Mouse (Mus musculus) neural tube, embryonic 11.5 days (tissue): ENCODE measurements at regions not wholly inside any gene's neighbourhood (a gene's known extent, or its start where the extent isn't known, plus 50 kb on each side); places are given as distances from the start of the nearest gene placed in this dataset.

Source experiments
- ATAC-seq: fragments of 200-750 bp; cut with Nextera tagmentation; 2 replicates; pipeline ENCODE4 v1.8.0; 2017; ENCODE audit warnings: moderate number of reproducible peaks, mild to moderate bottlenecking, moderate TSS enrichment, moderate library complexity; ENCODE audit not compliant: insufficient read depth, low FRiP score, low TSS enrichment
- DNase-seq: peaks from one replicate; pipeline ENCODE4 v3.0.0-alpha.2; 2015; ENCODE audit warnings: low spot score
- H3K27ac ChIP-seq: fragments of 300-500 bp; sonication (generic); 2 replicates; pipeline ENCODE4 v1.5.1; 2014; ENCODE audit warnings: low read depth, mild to moderate bottlenecking, low read length
- H3K27me3 ChIP-seq: fragments of 300-500 bp; sonication (generic); 2 replicates; pipeline ENCODE4 v1.6.1; 2014; ENCODE audit warnings: mild to moderate bottlenecking, low read length, mixed read lengths; ENCODE audit not compliant: control insufficient read depth, insufficient read depth
- H3K36me3 ChIP-seq: fragments of 300-500 bp; sonication (generic); 2 replicates; pipeline ENCODE4 v1.6.1; 2014; ENCODE audit warnings: mild to moderate bottlenecking, low read length, moderate library complexity, mixed read lengths; ENCODE audit not compliant: control insufficient read depth, insufficient read depth
- H3K4me1 ChIP-seq: fragments of 300-500 bp; sonication (generic); 2 replicates; pipeline ENCODE4 v1.6.1; 2014; ENCODE audit warnings: low read length, mixed read lengths; ENCODE audit not compliant: control insufficient read depth, insufficient read depth
- H3K4me2 ChIP-seq: fragments of 300-500 bp; sonication (generic); 2 replicates; pipeline ENCODE4 v1.6.1; 2014; ENCODE audit warnings: low read depth, mild to moderate bottlenecking, moderate library complexity
- H3K4me3 ChIP-seq: fragments of 300-500 bp; sonication (generic); 2 replicates; pipeline ENCODE4 v1.5.1; 2014; ENCODE audit warnings: low read depth, low read length
- H3K9ac ChIP-seq: fragments of 300-500 bp; sonication (generic); 2 replicates; pipeline ENCODE4 v1.6.1; 2014; ENCODE audit warnings: mild to moderate bottlenecking, low read length
- H3K9me3 ChIP-seq: fragments of 300-500 bp; sonication (generic); 2 replicates; pipeline ENCODE4 v1.6.1; 2016; ENCODE audit warnings: low read length; ENCODE audit not compliant: control insufficient read depth
- WGBS: fragments of 180-500 bp; shearing (Covaris S2); extraction: QIAGEN DNeasy Blood & Tissue Kit; methylation state at CpG from one replicate; pipeline ENCODE4 v1.1.7; 2014; 5-methylcytosine and 5-hydroxymethylcytosine counted together

DNA sequence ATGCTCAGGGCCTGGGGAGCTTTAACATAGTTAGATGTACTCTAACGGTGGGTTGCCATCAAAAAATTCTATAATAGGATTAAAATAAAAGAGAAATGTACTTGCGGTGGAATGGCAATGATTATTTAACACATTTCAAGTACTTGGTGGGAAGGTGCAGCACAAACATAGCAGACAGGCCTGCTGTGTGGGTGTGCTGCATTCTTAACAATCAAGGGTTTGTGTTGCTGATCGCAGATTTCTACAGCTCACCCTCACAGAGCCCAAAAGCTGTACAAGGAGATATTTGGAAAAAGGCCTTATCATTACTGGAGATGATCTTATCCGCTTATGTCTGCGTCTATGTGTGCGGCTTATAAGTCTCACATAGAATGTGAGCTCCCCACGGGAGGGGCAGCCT, 281.2 kb downstream of the Olfm4 start:
- H3K27me3 ChIP-seq: no peaks in the 10 kb centered on the region
- H3K9ac ChIP-seq: no peak overlapping the region
- H3K4me2 ChIP-seq: no peak overlapping the region
- H3K4me3 ChIP-seq: no peak overlapping the region
- DNase-seq (no peak), ATAC-seq (no peak)
- H3K27ac ChIP-seq: no peak overlapping the region
- H3K36me3 ChIP-seq: no peaks in the 10 kb centered on the region
- H3K9me3 ChIP-seq: no peaks in the 10 kb centered on the region
- H3K4me1 ChIP-seq: no peaks in the 10 kb centered on the region
- 91% methylated on average over 7 of the region's 7 CpGs for WGBS

DNA sequence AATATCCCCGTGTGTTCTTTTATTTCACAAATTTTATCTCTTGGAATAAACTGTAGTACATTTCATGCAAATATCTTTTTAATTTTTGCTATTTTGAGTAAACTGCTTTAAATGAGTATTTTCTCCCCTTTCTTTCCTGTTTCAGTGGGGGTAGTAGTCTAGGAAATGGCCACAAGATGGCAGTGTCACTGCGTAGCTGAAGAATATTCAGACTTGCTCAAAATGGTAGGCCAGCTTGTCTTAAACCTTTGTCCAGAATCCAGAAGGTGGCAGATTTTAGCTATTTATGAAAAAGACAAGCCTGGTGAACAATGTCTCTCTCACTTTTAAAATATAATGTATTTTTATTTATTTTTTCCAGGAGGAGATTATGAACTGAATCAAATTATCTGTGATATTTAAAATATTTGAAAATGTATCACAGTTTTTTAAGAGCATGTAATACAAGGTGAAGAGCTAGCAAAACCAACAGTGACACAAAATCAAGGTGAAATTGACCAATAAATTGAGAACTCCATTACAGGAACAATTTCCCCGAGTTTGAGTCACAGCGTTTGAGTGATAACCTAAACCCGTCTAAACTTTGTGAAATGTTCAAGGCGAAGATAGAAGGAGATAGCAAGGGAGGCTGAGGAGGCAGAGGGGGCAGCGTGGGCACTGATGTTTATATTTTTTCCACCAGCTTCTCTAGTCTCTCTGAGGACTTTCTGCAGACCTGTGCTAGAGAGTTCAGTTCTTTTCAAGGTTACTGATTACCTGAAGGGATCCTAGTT, 285.5 kb downstream of the Olfm4 start:
- Histone ChIP-seq H3K4me1 (no peaks in the 10 kb centered on the region), H3K36me3 (no peaks in the 10 kb centered on the region), H3K9me3 (no peaks in the 10 kb centered on the region), H3K27ac (no peak overlapping the region), H3K4me3 (no peak overlapping the region), H3K9ac (no peak overlapping the region), H3K27me3 (no peaks in the 10 kb centered on the region), H3K4me2 (no peak overlapping the region)
- 62% methylated on average over 7 of the region's 7 CpGs for WGBS
- peak; percentile 74 for DNase-seq
- ATAC-seq: peak; percentile 69

DNA sequence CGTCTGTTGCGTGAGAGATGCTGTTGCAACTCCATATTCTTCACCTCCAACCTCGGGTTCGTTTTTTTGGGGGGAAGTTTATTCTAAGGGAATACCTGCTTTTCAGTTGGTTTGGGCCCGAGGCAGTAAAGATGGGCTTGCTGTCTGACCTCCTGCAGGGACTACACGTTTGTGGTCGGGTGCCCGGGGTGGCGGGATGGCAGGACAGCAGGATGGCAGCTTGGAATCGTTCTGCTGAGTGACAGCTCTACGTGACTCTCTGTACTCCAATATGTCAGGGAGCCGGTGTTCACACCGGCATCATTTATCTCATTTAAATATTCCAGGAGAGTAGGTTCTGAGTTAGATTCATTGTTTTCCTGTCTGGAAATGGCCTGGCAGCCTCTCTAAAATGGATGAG, 286.2 kb downstream of the Olfm4 start:
- no peaks in the 10 kb centered on the region for H3K9me3 ChIP-seq
- H3K4me2 ChIP-seq: no peak overlapping the region
- no peaks in the 10 kb centered on the region for H3K27me3 ChIP-seq
- H3K9ac ChIP-seq: no peak overlapping the region
- ATAC-seq (no peak), DNase-seq (no peak)
- WGBS: 75% methylated on average over 13 of the region's 13 CpGs
- no peak overlapping the region for H3K27ac ChIP-seq
- no peaks in the 10 kb centered on the region for H3K4me1 ChIP-seq
- H3K4me3 ChIP-seq: no peak overlapping the region
- no peaks in the 10 kb centered on the region for H3K36me3 ChIP-seq

DNA sequence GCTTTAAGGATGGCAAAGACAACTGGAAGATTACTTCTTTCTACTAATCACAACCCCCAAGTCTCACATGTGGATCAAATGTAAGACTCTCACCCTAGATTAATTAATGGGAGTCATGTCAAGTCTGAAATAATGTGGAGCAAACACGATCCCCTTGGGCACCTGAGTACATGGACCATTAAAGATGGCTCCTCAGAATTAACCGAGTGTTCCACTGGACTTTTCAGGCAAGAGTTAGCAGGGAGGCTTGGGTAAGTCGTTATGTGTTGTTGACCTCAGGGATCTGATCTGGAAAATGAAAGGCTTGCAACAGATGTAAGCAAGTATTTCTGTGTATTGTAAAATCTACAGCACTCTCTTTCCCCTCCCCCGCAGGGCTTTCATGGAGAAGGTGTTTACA, 296.3 kb downstream of the Olfm4 start:
- H3K27me3 ChIP-seq: no peaks in the 10 kb centered on the region
- WGBS: 70% methylated on average over 4 of the region's 4 CpGs
- H3K9me3 ChIP-seq: no peaks in the 10 kb centered on the region
- ATAC-seq (no peak), DNase-seq (no peak)
- no peak overlapping the region for H3K9ac ChIP-seq
- H3K4me1 ChIP-seq: no peaks in the 10 kb centered on the region
- H3K36me3 ChIP-seq: no peaks in the 10 kb centered on the region
- no peak overlapping the region for H3K4me3 ChIP-seq
- no peak overlapping the region for H3K27ac ChIP-seq
- no peak overlapping the region for H3K4me2 ChIP-seq

DNA sequence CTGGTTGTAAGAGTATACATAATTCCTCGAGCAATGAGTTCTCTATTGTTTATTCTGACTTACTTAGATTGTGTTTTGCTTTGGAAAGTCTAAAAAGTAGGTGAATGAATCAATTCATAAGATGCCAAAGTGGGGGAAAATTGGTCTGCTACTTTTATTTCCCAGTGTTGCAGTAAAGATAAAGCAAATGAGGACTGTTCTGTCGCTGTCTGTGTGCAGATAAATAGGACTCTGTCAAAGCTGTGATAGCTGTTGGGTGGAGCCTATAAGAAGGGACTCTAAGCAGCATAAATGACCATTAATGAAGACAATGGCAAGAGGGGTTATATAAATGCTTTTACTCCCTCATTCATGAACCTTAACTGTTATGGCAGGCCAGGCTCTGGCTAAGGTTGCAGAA, 299.8 kb downstream of the Olfm4 start:
- H3K27me3 ChIP-seq: no peaks in the 10 kb centered on the region
- H3K9me3 ChIP-seq: no peaks in the 10 kb centered on the region
- H3K4me1 ChIP-seq: no peaks in the 10 kb centered on the region
- no peak overlapping the region for H3K4me2 ChIP-seq
- H3K4me3 ChIP-seq: no peak overlapping the region
- no peak overlapping the region for H3K9ac ChIP-seq
- WGBS: 54% methylated on average over 2 of the region's 2 CpGs
- DNase-seq (no peak), ATAC-seq (no peak)
- no peaks in the 10 kb centered on the region for H3K36me3 ChIP-seq
- no peak overlapping the region for H3K27ac ChIP-seq

DNA sequence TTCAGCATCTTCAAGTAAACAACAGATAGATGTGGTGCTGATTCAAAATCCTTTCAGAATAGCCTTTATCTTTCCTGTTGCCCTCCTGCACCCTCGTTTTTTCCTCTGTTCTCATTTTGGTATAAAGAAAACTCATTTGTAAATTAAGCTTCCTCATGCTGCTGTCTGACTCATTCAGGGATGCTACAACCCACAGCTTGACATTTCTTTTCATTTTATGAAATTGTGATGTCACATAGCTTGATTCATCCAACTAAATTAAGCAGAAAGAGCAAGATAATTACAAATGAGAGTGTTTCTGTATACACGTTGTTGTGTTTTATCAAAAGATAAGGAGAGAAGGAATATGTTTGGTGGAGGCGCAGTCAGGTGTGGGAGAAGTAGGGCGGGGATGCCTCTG, 307.5 kb downstream of the Olfm4 start:
- Histone ChIP-seq H3K36me3 (no peaks in the 10 kb centered on the region), H3K27ac (no peak overlapping the region), H3K9me3 (no peaks in the 10 kb centered on the region), H3K9ac (no peak overlapping the region), H3K4me3 (no peak overlapping the region), H3K4me1 (no peaks in the 10 kb centered on the region), H3K27me3 (no peaks in the 10 kb centered on the region), H3K4me2 (no peak overlapping the region)
- no peak for DNase-seq
- no peak for ATAC-seq
- WGBS: 87% methylated on average over 4 of the region's 4 CpGs

DNA sequence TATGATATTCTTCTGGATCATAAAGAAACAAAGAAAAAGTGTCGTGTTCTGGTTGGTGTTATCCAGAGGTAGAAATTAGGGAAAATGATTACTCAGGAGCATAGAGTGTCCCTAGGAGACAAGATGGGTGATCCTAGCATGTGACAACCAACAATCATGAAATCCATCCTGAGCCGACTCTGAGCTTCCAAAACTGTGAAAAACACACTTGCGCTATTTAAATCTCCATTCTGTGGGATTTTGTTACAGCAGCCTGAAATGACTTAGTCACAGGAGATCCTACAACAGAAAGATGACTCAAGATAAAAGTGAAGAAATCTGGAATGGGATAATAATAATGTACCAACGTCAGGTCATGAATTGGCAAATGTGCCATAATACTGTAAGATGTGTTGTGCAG, 309.5 kb downstream of the Olfm4 start:
- Histone ChIP-seq H3K4me2 (no peak overlapping the region), H3K4me1 (no peaks in the 10 kb centered on the region), H3K9me3 (no peaks in the 10 kb centered on the region), H3K27me3 (no peaks in the 10 kb centered on the region), H3K27ac (no peak overlapping the region), H3K9ac (no peak overlapping the region), H3K36me3 (no peaks in the 10 kb centered on the region), H3K4me3 (no peak overlapping the region)
- 93% methylated on average over 4 of the region's 4 CpGs for WGBS
- no peak for ATAC-seq
- no peak for DNase-seq

DNA sequence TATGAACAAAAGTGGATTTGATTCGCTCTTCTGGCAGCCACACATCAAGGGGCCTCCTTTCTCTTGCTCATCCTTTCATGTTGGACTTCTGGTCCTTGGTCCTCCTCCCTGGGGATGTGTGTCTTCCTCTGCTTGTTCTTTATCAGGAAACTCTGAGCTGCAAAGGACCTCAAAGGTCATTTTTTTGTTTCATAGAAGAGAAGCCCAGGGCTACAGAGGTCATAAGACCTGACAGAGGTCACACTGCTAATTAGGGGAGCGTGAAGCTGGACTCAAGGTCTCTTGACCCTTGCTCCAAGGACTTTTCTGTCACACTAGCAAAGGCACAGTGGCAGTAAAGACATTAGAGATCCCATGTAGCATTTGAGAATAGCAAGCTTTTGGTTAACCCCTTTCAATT, 345.8 kb downstream of the Olfm4 start:
- H3K36me3 ChIP-seq: no peaks in the 10 kb centered on the region
- H3K4me1 ChIP-seq: no peaks in the 10 kb centered on the region
- no peak overlapping the region for H3K9ac ChIP-seq
- H3K9me3 ChIP-seq: no peaks in the 10 kb centered on the region
- DNase-seq (no peak), ATAC-seq (no peak)
- no peak overlapping the region for H3K4me2 ChIP-seq
- no peak overlapping the region for H3K27ac ChIP-seq
- no peaks in the 10 kb centered on the region for H3K27me3 ChIP-seq
- WGBS: 28% methylated on average over 2 of the region's 2 CpGs
- H3K4me3 ChIP-seq: no peak overlapping the region

DNA sequence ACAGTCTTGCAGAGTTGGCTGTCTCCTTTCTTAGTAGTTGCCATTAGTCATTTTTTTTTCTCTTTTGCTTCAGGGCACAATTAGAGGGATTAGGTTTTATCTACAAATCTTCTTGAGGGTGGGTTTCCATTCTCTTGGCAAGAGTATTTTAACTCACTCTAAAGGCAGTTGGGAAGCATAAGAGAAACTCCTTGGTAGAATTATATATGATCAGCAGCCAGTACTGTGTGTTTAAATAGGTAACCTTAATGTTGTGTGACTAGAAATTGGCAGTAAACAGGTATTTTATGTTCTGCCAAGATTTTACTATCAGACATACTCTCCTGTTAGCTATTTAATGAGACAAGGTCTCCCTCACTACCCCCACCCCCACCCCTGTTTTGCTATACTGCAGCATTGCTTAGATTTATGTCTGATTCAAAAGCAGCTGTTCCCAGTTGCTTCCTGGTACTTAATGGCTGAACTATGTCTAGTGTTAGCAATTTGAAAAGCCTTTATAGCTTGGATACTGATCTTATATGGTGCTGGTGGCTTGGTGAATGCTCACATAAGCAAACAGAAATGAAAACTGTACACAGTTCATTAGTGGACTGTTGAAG, 378.2 kb downstream of the Olfm4 start:
- no peak for ATAC-seq
- H3K9me3 ChIP-seq: no peaks in the 10 kb centered on the region

More for the DNA sequence above, 378.2 kb downstream of the Olfm4 start:
- H3K9ac ChIP-seq: no peak overlapping the region
- H3K4me2 ChIP-seq: no peak overlapping the region
- no peaks in the 10 kb centered on the region for H3K4me1 ChIP-seq
- no peak overlapping the region for H3K27ac ChIP-seq
- DNase-seq: no peak
- no peak overlapping the region for H3K4me3 ChIP-seq
- H3K36me3 ChIP-seq: no peaks in the 10 kb centered on the region
- no peaks in the 10 kb centered on the region for H3K27me3 ChIP-seq
